Mouse (Mus musculus) B cell, adult 2 months (primary cell): ENCODE data around the gene Cadps.

Experiments used
- DNase-seq, 2 experiments: peaks; one replicate each; pipeline ENCODE4 v3.0.0; 2022

The Cadps gene

GRCm38 (mm10) chr14:12387176-12387575 lies 435.7 kb downstream of the Cadps start:
- DNase-seq, result no peak

- no peak for DNase-seq
Observed at GRCm38 (mm10) chr14:12377883-12378282, 445.0 kb downstream of the Cadps start.

GRCm38 (mm10) chr14:12377289-12377688 lies 445.6 kb downstream of the Cadps start:
- DNase-seq, result no peak

DNA sequence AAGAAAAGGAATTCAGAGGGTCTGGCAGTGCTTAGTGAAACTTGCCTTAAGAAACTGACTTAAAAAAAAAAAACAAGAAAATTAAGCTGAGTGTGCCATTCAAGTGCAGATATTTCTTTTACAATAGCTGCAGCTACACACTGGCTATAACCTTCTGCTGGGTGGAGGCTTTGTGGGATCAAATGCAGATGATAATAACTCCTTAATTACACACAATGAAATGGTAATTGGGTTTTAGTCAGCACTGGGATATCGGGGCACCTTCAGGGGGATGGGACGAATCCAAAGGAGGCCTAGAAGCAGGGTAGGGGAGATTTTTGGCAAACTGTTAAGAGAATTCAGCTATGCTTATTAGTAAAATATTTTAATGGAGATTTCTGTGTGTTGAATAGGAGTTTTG lies 447.4 kb downstream of the Cadps start:
- no peak for DNase-seq

- no peak for DNase-seq
Observed at GRCm38 (mm10) chr14:12350271-12350916, 472.5 kb downstream of the Cadps start.

- no peak for DNase-seq
Observed at GRCm38 (mm10) chr14:12349334-12350090, 473.4 kb downstream of the Cadps start.

DNA sequence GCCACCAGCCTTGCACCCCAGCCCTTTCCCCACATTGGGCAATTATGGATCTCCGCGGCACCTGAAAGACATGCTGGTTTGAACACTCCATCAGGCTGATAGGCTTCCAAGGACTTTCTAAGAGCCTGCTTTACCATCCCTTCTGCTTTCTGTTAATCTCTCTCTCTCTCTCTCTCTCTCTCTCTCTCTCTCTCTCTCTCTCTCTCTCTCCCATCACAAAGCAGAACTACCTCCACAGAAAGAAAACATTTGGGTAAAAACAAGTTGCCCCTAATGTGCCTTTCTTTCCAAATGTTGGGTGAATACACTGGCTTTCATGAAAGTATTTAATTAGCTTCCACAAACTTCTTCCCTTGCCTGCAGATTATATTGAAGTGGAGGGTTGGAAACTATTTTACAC lies 474.8 kb downstream of the Cadps start, which contains the start of gene Fezf2:
Gene Fezf2, minus strand, starts transcription at position 101 of the 400 bp plus-strand sequence.
- DNase-seq, result no peak

DNA sequence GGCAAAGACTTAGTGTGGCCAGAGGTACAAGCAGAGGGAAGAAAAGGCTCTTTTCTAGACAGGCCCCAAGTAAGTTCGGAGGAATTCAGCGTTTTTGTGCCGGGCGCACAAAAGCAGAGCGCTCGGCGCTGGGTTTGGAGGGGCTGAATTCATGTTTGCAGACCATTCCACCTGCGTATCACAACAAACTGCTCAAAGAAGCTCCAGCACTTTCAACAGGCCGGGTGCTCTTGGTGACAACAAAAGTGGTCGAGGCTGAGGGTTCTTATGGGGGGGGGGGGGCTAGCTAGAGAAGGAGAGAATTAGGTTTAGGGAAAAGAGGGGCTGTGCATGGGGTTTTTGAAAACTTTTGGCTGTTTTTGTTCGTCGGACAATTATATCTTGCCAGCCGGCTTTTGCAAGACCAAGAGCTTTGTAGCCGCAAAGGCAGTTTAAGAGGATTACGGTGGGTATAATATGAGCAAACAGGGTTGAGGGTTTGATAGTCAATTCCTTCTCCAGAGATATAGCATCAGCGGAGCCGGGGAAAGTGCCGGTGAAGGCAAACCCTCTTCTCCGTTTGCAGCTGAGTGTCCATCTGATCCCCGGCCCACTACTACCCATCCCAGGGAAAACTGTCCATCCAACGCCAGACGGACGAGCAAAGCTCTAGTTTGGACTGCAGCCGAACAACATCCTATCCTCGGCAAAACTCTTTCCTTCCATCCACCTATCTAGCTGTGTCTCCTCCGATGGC lies 475.8 kb downstream of the Cadps start:
- DNase-seq, result no peak

- DNase-seq, result no peak
Observed at GRCm38 (mm10) chr14:12346011-12346864, 476.6 kb downstream of the Cadps start.

DNA sequence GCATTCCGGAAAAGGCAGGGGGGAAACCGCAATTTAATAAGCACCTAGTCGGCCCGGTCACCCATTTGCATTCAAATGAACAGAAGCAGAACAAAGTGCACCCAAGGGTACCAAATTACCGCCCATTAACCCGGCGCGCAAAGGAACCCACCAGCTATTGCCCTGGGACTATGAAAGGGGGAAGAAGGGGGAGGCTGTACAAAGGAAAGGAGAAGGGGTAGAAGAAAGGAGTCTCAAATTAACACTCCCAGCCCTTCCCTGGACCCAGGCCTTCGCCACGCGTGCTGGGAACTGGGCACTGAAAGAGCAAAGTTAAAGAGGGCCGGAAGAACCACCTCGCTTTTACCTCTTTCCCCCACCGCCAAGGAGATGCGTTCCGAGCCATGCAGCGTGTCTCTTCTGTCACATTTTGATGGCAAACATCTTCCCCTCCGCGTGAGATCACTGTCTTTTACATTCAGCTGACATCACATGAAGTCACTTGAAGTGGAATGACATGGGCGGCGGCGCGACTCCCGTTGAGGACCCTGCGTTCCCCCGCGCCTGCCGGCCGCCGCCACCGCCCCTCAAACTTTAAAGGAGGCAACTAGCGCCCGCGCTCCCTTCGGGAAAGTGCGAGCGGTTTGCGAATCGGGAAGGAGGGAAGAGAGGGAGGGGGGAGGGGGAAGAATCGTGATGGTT lies 477.5 kb downstream of the Cadps start:
- DNase-seq, result no peak

GRCm38 (mm10) chr14:12344746-12345240 lies 478.1 kb downstream of the Cadps start:
- DNase-seq, result no peak

- DNase-seq, result no peak
Observed at GRCm38 (mm10) chr14:12344061-12344745, 478.7 kb downstream of the Cadps start.

- DNase-seq, result no peak
Observed at GRCm38 (mm10) chr14:12343451-12343941, 479.4 kb downstream of the Cadps start.

DNA sequence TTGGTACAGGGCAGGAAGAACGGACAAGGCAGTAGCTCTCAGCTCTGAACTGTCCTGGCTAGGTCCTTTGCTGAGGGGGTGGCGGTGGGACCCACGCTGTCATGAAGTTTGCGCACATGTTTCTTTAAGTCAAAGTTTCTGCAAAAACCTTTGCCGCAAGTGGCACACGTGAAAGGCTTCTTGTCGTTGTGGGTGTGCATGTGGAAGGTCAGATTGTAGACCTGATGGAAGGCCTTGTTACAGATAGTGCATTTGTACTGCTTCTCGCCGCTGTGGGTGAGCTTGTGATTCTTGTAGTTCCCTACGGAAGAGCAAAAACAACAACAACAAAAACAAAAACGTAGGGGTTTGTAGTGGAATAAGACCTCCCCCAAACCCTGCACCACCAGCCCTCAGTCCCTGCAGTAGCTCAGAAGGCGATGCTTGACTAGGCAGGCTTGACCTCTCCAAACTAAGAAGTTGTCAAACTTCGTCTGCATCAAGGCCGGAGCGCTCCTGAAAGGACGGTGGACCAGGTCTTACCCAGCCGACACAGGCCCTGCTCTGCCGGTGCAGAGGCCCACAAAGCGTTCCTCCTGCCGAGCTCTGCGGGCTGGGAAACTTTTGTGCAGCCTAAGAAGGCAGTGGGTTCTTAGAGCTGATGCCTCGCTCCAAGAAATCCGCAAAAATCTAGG lies 480.3 kb downstream of the Cadps start:
- no peak for DNase-seq

- no peak for DNase-seq
Observed at GRCm38 (mm10) chr14:12341789-12342457, 481.0 kb downstream of the Cadps start.

- DNase-seq, result no peak
Observed at GRCm38 (mm10) chr14:12341075-12341788, 481.6 kb downstream of the Cadps start.

GRCm38 (mm10) chr14:12340238-12341074 lies 482.4 kb downstream of the Cadps start:
- no peak for DNase-seq
